Mouse (Mus musculus) myocyte (in vitro differentiated cells): ENCODE measurements at regions not wholly inside any gene's neighbourhood (a gene's known extent, or its start where the extent isn't known, plus 50 kb on each side); places are given as distances from the start of the nearest gene placed in this dataset.

Experiments
- MAX ChIP-seq: IDR thresholded peaks from one replicate; pipeline ENCODE4 v1.6.1; 2011; ENCODE audit warnings: low read depth, mild to moderate bottlenecking, control low read depth
- POLR2A ChIP-seq: IDR thresholded peaks from one replicate; pipeline ENCODE4 v1.6.1; 2011; ENCODE audit warnings: low read depth, mild to moderate bottlenecking, control low read depth, moderate library complexity; ENCODE audit not compliant: insufficient read length
- TCF12 ChIP-seq: IDR thresholded peaks from one replicate; pipeline ENCODE4 v1.6.1; 2011; ENCODE audit warnings: mild to moderate bottlenecking, control low read depth; ENCODE audit not compliant: poor library complexity, insufficient read depth, severe bottlenecking

- TF ChIP-seq MAX, result no peak
- no peak for TF ChIP-seq TCF12
- TF ChIP-seq POLR2A, result no peak
These were observed 174.4 kb downstream of the Cyp26b1 start for GRCm38 (mm10) chr6:84419281-84419680.
